Mouse (Mus musculus): ENCODE measurements at regions not wholly inside any gene's neighbourhood (a gene's known extent, or its start where the extent isn't known, plus 50 kb on each side); places are given as distances from the start of the nearest gene placed in this dataset.

DNA sequence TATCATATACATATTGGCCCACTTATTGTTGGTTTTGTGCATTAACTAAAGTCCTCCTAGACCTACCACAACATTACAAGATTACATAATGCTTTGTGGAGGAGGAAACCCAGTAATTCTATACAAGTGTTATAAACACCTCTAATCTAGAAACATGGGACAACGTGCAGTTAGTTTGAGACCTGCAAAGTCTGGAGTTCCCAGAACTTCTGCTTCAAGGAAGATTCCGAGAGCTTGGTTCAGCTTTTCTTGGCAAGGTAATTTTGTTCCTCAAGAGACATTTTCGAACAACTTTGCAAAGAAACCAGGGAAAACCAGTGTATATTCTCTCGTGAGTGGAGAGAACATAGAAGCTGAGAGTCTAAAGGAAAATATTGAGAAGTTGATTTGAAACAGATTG is 254.0 kb downstream of the Gm10184 start:
- no peak for TF ChIP-seq POLR2A (IDR thresholded peaks at IDR 0.05; ENCODE audit: borderline replicate concordance, control insufficient read depth, low read depth, low read length)
- TF ChIP-seq CTCF (IDR thresholded peaks at IDR 0.05; ENCODE audit: control insufficient read depth, insufficient read depth, low read length), result no peak
